Mouse (Mus musculus) cerebellum, adult 11-12 months (tissue): ENCODE measurements around the gene Pptc7.

Experiments used
- DNase-seq: peaks from one replicate; pipeline ENCODE4 v3.0.0; 2022

Pptc7 gene

GRCm38 (mm10) chr5:122267899-122268298 lies 16.3 kb upstream of the Pptc7 start:
- peak; percentile 62 for DNase-seq

- no peak for DNase-seq
Observed at GRCm38 (mm10) chr5:122268858-122269604, 15.1 kb upstream of the Pptc7 start.

- DNase-seq: no peak
Observed at GRCm38 (mm10) chr5:122272821-122273220, 11.3 kb upstream of the Pptc7 start.

- no peak for DNase-seq
Observed at GRCm38 (mm10) chr5:122274785-122275184, 9.4 kb upstream of the Pptc7 start.

- DNase-seq: peak; percentile 76
Observed at GRCm38 (mm10) chr5:122278946-122279345, 5.2 kb upstream of the Pptc7 start.

- DNase-seq: no peak
Observed at GRCm38 (mm10) chr5:122279799-122280421, 4.3 kb upstream of the Pptc7 start.

GRCm38 (mm10) chr5:122280422-122280826 lies 3.7 kb upstream of the Pptc7 start:
- DNase-seq: no peak

GRCm38 (mm10) chr5:122280827-122281462 lies 3.2 kb upstream of the Pptc7 start:
- no peak for DNase-seq

GRCm38 (mm10) chr5:122283828-122284182 lies 360 bp upstream of the Pptc7 start:
- no peak for DNase-seq

GRCm38 (mm10) chr5:122285029-122285766 lies 1.0 kb downstream of the Pptc7 start:
- DNase-seq: peak; percentile 79

- DNase-seq: no peak
Observed at GRCm38 (mm10) chr5:122285767-122286150, 1.6 kb downstream of the Pptc7 start.

- DNase-seq: no peak
Observed at GRCm38 (mm10) chr5:122286191-122286590, 2.0 kb downstream of the Pptc7 start.

GRCm38 (mm10) chr5:122287026-122287425 lies 2.9 kb downstream of the Pptc7 start:
- DNase-seq: no peak

GRCm38 (mm10) chr5:122288147-122288811 lies 4.1 kb downstream of the Pptc7 start:
- DNase-seq: no peak

GRCm38 (mm10) chr5:122291149-122291548 lies 7.0 kb downstream of the Pptc7 start:
- no peak for DNase-seq

- no peak for DNase-seq
Observed at GRCm38 (mm10) chr5:122291553-122292339, 7.6 kb downstream of the Pptc7 start.

GRCm38 (mm10) chr5:122293131-122293530 lies 9.0 kb downstream of the Pptc7 start:
- no peak for DNase-seq

GRCm38 (mm10) chr5:122294219-122294735 lies 10.1 kb downstream of the Pptc7 start:
- DNase-seq: no peak

GRCm38 (mm10) chr5:122295113-122295935 lies 11.2 kb downstream of the Pptc7 start:
- no peak for DNase-seq

GRCm38 (mm10) chr5:122300071-122300518 lies 15.9 kb downstream of the Pptc7 start:
- DNase-seq: peak; percentile 66
